Mouse (Mus musculus) T-helper 2 cell (primary cell): Measurements from ENCODE around the gene Taar8a.
"Not testable (repeated sequence)": the region's sequence is repeated elsewhere in the genome, so short reads cannot be mapped to it uniquely, and the experiment has no call there.

Experiments
- in situ Hi-C: fragments of 300-600 bp; cut with MboI, MseI; formaldehyde crosslinking; loops from one replicate; pipeline ENCODE4 v1.15.1; 2025; ENCODE audit warnings: high pct_unique_total_duplicates

The Taar8a gene

DNA sequence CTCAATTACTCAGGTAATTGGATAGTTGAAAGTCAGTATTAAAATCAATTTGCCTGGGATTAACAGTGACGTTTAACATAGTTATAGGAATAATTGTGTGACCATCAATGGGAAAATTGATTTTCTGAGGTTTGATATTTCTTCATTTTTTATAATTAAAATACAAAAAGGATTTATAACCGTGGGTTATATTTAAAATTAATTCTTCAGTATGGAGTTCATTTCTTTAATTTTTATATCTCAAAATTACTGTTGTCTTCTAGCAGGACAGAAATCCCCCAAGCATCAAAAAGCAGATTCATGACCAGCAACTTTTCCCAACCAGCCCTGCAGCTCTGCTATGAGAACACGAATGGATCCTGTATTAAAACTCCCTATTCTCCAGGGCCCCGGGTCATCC lies at the start of gene Taar8a:
Taar8a (plus strand) TSS at position 301 of the 400 bp plus-strand sequence.
- in situ Hi-C loops: not testable (repeated sequence)

- in situ Hi-C loops: no loop called here
Measured at GRCm38 (mm10) chr10:24026922-24027321, 49.4 kb upstream of the Taar8a start, which contains the start of gene Taar7d. Gene Taar7d (plus strand): TSS chr10:24027222.

DNA sequence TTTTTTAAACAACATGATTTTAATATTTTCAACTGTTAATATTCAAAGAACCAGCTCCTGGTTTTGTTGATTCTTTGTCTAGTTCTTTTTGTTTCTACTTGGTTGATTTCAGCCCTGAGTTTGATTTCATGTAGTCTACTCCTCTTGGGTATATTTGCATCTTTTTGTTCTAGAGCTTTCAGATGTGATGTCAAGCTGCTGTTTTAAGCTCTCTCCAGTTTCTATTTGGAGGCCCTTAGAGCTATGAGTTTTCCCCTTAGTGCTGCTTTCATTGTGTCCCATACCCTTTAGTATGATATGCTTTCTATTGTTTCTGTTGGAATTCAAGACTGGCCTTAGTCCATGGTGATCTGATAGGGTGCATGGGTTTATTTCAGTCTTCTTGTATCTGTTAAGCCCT lies 45.0 kb upstream of the Taar8a start:
- in situ Hi-C loops: no loop called here

DNA sequence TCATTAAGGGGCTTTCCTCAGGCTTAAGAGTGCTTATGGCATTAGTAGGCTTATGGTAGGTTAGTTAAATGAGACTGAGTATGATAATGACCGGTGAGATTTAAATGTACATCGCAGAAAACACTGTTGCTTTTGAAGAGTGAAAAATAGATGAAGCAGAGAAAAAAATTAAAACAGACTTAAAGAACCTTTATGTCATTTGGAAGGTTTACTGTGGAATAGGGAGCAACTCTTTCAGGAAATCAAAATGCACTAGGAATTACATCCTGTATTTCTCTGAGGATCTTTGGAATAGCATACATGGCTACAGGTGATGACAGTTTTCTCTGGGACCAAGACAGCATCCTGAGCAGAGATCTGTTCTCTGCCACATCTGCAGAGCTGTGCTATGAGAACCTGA lies 39.0 kb upstream of the Taar8a start, which contains the start of gene Taar7e:
Taar7e (plus strand) TSS at position 301 of the 400 bp plus-strand sequence.
- in situ Hi-C loops: no loop called here

DNA sequence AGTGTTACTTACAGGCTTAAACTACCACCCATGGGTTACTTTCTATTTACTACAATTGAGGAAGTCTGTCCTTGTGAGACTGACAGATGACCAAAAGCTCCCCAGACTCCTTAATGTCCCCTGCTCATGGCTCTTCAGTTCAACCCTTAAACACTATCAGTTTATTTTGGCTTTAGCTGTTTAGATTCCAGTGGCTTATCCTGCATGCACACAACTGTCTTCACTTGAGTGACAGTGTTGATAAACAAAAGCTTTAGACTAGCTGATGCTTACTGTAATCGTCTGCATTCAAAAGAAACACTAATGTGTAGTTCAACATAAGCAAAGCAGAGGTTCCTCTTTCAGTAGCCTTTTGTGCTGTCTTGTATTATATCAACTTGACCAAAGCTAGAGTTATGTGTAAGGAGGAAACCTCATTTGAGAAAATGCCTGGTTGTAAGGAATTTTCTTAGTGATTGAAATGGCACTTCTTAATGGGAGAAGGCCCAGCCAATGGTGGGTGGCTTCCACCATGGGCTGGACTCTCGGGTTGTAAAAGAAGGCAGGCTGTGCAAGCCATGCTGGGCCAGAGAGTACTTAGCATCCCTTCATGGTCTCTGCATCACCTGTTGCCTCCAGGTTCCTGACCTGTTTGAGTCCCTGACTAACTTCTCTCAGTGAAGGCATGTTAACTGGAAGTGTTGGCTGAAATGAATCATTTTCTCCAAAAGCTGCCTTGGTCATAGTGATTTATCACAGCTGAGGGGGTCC lies 36.0 kb upstream of the Taar8a start:
- in situ Hi-C loops: no loop called here

DNA sequence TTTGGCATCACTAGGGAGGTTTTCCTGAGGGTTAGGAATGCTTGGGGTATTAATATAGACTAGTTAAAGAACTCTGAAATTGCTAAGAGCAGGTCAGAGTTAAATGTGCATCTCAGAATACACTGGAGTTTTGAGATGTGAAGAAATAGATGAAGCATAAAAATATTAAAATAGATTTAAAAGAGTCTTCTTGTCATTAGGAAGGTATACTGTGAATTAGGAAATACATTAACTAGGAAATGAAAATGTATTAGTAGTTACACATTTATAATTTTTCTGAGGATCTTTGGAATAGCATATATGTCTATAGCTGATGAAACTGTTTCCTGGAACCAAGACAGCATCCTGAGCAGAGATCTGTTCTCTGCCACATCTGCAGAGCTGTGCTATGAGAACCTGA lies 27.1 kb upstream of the Taar8a start, which contains the start of gene Taar7f:
Taar7f (plus strand) TSS at position 301 of the 400 bp plus-strand sequence.
- in situ Hi-C loops: no loop called here

DNA sequence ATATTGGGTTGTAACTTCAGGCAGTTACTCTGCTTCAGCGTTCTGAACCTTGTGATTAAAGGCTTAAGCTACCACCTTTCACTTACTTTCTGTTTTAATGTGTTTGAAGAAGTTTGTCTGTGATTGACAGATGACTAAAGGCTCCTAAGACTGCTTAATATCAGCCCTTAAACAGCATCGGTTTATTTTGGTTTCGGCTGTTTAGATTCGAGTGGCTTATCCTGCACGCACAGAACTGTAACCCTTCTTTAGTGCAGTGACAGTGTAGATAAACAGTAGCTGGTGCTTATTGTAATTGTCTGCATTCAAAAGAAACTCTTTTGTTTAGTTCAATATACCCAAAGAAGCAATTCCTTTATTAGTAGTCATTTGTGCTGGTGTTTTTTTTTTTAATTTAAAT lies 24.3 kb upstream of the Taar8a start:
- in situ Hi-C loops: no loop called here

DNA sequence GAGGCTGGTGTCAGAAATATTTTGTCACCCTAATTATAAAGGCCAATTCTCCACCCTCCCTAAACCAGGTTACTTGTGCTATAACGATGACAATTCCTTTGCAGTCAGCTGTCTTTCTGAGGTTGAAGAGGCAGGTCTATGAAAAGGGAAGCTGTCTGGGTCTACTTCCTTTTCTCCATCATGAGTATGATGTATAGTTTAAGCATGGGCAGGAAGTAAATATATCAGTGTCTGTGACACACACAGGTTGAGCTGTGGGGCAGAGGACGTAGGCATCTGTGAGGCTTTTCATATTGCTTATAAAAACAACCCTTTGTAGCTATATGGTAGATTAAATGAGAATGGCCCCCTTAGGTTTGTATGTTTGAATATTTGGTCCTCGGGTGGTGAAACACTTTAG lies 17.3 kb upstream of the Taar8a start:
- in situ Hi-C loops: no loop called here

GRCm38 (mm10) chr10:24074751-24075150 lies 1.5 kb upstream of the Taar8a start:
- in situ Hi-C loops: not testable (repeated sequence)

DNA sequence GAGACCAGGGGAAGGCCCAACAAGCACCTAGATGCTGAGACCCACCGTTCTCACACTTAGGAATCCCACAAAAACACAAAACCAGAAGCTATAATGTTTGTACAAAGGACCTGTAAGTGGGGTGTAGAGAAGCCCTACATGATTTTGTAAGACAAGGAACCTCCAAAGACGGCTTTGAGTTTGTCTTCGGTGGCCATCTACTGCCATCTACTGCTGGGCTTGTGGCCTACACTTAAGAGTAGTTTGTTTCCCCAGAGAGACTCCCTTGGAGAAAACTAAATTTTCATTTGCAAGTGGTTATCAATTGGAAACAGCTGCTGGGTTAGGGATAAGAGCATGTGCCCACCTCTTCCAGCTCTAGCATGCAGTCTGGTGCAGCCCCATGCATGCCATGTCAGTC lies 3.9 kb downstream of the Taar8a start:
- in situ Hi-C loops: no loop called here

DNA sequence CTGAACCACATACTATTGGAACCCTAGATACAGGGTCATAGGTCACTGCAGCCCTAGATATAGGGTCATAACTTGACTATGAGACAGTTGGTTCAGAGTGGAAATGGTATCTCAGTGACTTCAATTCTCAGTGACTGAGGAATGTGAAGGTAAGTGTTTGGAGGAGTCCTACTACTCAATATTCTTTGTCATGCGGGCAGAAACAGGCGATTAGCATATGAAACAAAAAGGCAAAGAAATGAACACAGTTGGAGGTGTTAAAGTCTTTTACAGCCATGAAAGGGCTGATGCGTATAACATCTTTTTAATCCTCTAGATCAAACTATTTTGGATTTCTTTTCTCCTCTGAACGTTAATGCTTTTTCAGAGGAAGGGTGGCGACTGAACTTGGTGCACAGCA lies 9.6 kb downstream of the Taar8a start:
- in situ Hi-C loops: no loop called here

DNA sequence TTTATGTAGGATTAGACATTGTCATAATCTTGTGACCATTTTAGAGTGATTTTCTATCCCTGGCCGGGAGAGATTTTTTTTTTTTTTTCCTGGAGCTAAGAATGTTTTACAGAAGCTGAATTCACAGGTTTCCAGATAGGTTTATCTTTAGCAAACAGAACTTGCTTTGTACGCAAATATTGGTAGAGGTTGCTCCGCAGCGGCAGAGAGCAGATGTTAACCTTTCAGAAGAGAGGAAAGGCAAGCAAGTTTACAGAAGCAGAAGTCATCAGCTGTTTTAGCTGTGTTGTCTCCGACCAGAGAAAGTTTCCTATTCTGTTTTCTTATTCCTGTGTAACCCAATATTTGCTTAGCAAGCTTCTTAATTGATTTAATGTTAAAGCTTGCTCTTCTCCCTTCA lies 10.3 kb downstream of the Taar8a start:
- in situ Hi-C loops: no loop called here

DNA sequence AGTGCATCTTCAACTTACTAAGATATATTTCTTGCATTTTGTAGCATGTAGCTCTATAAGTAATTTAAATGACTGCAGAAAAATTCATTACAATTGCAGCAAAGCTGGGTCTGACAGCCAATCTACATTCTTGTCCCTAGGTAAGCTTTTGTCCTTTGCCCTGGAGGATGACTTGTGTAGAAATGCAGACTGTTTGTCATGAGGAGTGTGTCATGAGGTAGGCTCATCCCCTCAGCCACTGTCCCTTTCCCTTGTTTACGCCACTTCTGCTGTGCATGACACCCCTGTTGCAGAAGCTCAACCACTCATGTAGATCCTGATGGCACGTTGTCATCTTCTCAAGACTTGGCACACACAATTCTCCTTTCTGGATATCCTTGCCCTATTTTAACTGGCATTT lies 10.9 kb downstream of the Taar8a start:
- in situ Hi-C loops: no loop called here

GRCm38 (mm10) chr10:24092194-24092593 lies 15.9 kb downstream of the Taar8a start, which contains the start of gene Taar8b:
Gene Taar8b (minus strand): TSS chr10:24092294.
- in situ Hi-C loops: no loop called here

- in situ Hi-C loops: not testable (repeated sequence)
Measured at GRCm38 (mm10) chr10:24097010-24097409, 20.7 kb downstream of the Taar8a start.

DNA sequence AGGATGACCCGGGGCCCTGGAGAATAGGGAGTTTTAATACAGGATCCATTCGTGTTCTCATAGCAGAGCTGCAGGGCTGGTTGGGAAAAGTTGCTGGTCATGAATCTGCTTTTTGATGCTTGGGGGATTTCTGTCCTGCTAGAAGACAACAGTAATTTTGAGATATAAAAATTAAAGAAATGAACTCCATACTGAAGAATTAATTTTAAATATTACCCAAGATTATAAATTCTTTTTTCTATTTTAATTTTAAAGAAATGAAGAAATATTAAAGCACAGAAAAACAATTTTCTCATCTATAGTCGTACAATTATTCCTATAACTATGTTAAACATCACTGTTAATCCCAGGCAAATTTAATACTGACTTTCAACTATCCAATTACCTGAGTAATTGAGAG lies 25.5 kb downstream of the Taar8a start, which contains the start of gene Taar8c:
Taar8c (minus strand) TSS at position 101 of the 400 bp plus-strand sequence.
- in situ Hi-C loops: not testable (repeated sequence)

DNA sequence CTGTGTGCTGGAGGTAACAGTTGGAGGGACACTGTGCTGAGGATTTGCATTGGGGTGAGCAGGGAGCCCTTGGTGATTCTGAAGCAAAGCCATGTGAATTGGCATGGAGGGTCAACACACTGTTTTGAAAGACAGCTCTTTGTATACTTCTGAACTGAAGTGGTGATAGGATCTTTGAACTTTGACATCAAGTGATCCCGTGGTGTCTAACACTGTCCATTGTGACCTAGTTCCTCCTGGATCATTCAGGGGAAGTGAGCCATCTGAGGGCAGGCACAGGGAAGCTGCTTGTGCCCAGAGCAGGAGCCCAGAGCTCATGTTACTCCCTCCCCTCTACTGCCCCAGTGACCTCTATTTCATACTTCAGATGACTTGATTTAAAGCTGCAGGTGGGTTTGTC lies 27.0 kb downstream of the Taar8a start:
- in situ Hi-C loops: not testable (repeated sequence)

DNA sequence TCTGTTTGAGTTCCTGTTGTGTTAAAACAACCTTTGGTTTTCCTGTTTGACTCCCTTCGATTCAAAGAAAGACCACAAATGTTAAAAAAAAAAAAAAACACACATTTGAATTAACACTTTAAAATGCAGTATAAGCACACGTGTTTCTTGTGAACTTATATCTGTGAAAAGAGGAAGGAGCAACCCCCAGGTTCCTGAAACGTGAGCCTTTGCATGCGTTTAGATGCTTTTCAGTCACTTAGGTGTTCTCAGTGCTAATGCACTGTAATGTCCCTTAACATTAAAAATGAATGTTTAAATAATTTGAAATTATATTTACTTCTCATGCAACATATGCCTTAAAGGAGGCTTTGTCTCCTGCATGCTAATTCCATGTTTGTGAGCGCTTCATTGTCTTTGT lies 31.4 kb downstream of the Taar8a start:
- in situ Hi-C loops: no loop called here

DNA sequence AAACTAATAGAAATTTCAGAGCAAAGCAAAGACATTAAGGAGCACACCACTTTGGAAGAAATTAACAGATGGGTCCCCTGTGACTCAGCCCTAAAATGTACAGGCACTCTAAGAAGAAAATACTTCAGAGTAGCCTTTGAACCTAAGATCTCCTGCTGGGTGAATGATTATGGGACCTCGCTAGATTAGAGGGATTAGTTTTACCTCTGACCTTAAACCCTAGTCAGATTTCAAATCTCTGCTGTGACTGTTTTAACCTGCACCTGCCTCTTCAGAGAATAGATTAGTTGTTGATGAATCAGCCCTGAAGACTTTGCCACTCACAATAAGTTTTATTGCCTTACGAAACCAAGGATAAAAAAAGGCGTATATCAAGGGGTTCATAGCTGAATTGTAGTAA lies 31.9 kb downstream of the Taar8a start:
- in situ Hi-C loops: no loop called here

DNA sequence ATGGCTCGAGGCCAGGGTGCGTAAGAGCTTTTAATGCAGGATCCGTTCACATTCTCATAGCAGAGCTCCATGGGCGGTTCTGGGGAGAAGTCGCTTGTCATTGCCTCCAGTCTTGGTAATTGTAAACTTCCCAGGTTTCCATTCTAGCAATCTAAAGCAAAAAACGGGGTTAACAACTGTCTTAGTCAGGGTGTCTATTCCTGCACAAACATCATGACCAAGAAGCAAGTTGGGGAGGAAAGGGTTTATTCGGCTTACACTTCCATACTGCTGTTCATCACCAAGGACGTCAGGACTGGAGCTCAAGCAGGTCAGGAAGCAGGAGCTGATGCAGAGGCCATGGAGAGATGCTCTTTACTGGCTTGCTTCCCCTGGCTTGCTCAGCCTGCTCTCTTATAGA lies 33.1 kb downstream of the Taar8a start, which contains the start of gene Taar9:
Taar9 (minus strand) TSS at position 101 of the 400 bp plus-strand sequence.
- in situ Hi-C loops: not testable (repeated sequence)

DNA sequence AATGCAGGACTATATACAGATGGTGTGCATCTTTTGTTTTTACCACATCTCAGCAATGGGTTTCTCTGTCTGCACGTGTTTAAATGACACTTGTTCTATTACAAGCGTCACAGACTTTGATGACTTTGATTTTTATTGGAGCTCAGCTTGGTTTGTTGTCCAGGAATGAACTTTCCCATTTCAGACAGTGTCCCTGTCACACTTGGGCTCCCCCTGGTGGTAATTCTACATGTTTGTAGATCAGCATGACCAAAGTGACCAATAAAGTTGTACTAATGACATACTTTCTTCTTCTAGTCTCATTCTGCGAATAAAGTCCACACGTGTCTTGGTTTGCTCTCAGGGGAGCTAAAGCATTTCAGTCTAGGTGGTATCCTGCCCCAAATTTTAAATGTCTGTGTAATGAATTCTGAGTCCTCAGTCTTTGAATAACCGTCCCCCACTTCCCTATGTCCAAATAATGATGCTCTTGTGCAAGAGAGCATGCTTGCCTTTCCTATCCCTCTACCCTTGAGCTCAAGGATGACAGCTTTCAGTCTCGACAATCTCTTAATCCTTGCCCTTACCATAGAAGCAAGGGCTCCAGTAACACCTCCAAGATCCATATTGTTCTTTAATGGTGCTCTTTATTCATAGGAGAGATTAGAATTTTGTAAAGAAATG lies 34.9 kb downstream of the Taar8a start:
- in situ Hi-C loops: no loop called here
